ENCODE assay signal across 23 mouse cellular contexts in the genomic region with DNA sequence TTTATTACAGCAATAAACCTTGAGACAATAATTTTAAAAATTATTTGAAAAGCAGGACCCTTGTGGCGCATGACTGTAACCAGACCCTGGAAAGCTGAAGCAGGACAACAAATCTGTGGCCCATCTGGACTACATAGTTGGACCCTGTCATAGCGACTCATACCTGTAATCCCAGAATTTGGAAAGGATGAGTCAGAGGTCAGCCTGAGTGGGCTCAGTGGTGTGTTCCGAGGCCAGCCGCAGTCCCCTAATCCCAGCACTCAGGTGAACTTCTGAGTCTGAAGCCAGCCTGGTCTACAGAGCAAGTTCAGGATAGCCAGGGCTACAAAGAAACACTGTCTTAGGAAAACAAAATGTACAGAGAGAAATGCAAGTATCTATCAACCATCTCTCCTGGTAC.
"Had no signal": no experiment of that assay in that cellular context is flagged by ENCODE, and none has a peak within 500 bp of the region (broad histone marks: within the 10 kb centered on the region; RNA-seq: fewer than 3 reads in every experiment).

No protein-coding gene starts in this region.

- H3K4me1 ChIP-seq: heart, embryonic 12.5 days; hindbrain, embryonic 12.5 days; intestine, embryonic 15.5 days; limb, embryonic 12.5 days had no signal

- H3K27ac ChIP-seq: gastrocnemius, adult 2 months; heart, embryonic 10.5 days; hindbrain, embryonic 10.5 days; hindbrain, embryonic 12.5 days; hindbrain, embryonic 14.5 days; intestine, embryonic 15.5 days; layer of hippocampus, adult 2 months; left cerebral cortex, adult 2 months; limb, embryonic 10.5 days; limb, embryonic 12.5 days; liver, embryonic 14.5 days had no signal

- H3K9ac ChIP-seq: heart, embryonic 12.5 days; hindbrain, embryonic 12.5 days; hindbrain, embryonic 14.5 days; intestine, embryonic 15.5 days; limb, embryonic 12.5 days; liver, embryonic 14.5 days had no signal

- H3K36me3 ChIP-seq: heart, embryonic 10.5 days; heart, embryonic 12.5 days; hindbrain, embryonic 10.5 days; hindbrain, embryonic 12.5 days; intestine, embryonic 15.5 days; limb, embryonic 10.5 days; limb, embryonic 12.5 days had no signal

- ATAC-seq: hindbrain, embryonic 16.5 days; inflammation-experienced regulatory T-cells, adult 6 months had no signal

- H3K4me2 ChIP-seq: heart, embryonic 12.5 days; hindbrain, embryonic 12.5 days; hindbrain, embryonic 14.5 days; intestine, embryonic 15.5 days; limb, embryonic 12.5 days; liver, embryonic 11.5 days had no signal

- H3K9me3 ChIP-seq: heart, embryonic 10.5 days; heart, embryonic 12.5 days; hindbrain, embryonic 10.5 days; hindbrain, embryonic 12.5 days; intestine, embryonic 15.5 days; limb, embryonic 10.5 days; limb, embryonic 12.5 days had no signal

- H3K27me3 ChIP-seq: heart, embryonic 12.5 days; hindbrain, embryonic 12.5 days; intestine, embryonic 15.5 days had no signal

- DNase-seq: gastrocnemius, adult 2 months; gastrocnemius, postnatal 10 days; gastrocnemius, postnatal 25 days; heart, postnatal 10 days; heart, postnatal 4 days; kidney, adult 18-20 months; kidney, adult 8-10 months; kidney, postnatal 10 days; kidney, postnatal 25 days had no signal

- H3K4me3 ChIP-seq: gastrocnemius, adult 2 months; heart, embryonic 10.5 days; heart, embryonic 12.5 days; hindbrain, embryonic 10.5 days; hindbrain, embryonic 12.5 days; intestine, embryonic 15.5 days; layer of hippocampus, adult 2 months; left cerebral cortex, adult 2 months; limb, embryonic 10.5 days; limb, embryonic 12.5 days had no signal
